Mouse (Mus musculus) mature B cell (primary cell): ENCODE data around the gene Ndufa10.

Source experiments
- in situ Hi-C: fragments of 300-500 bp; cut with MboI; formaldehyde crosslinking; loops from 2 replicates; pipeline ENCODE4 v1.14.3; 2019

Ndufa10 gene

DNA sequence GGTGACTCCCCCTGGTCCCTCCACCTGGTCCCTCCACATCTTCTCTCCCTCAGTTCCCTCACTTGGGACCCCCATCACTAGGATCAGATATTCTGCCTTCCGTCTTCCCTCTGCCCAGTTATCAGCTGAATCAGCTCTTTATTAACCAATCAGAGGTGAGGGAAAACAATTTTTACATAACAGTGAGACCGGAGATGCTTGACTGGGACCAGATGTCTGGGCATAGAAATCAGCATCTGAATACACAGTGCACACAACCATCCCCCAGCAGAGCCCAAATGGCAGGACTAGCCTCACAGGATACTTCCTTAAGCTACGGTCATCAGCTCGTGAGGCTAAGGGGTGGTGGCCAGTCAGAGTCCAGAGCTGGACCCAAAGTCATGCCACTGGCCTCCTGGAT lies 41.6 kb downstream of the Ndufa10 start:
- in situ Hi-C loops, result no loop called here

DNA sequence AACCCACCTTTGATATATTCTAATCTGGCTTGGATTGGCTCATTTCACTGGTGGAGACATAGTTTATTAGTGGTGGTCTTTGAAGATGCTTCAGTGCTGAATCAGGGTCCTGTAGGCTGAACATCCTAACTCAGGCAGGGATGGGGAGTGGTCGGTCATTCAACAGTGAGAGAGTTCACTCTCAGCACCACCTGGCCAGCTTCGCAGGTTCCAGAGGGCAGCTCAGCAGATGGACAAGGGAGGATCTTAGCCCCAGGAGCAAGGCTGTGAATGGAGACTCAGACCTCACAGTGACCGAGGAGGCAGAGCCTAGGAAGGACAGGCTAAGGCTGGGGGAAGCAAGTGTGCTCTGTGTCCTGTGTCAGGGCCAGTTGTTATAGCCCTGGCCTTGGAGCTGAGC lies 42.2 kb downstream of the Ndufa10 start:
- in situ Hi-C loops, result no loop called here

DNA sequence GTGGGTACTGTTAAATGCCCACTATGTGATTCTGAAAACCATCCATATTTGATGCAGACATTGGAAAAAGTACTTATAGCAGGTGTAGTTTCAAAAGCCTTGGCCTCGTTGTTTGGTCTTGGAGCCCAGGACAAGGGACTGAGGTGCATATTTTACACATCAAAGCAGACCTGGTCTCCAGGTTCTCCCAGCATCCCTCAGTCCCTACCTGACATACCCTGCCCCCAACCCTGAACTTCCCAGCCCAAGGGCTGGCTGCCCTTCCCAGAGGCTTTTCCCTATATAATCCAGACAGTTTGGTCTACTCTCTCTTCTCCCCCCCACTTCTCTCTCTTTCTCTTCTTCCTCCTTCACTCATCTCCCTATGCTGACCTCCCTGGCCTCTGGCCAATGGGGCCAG lies 42.7 kb downstream of the Ndufa10 start:
- in situ Hi-C loops, result no loop called here

DNA sequence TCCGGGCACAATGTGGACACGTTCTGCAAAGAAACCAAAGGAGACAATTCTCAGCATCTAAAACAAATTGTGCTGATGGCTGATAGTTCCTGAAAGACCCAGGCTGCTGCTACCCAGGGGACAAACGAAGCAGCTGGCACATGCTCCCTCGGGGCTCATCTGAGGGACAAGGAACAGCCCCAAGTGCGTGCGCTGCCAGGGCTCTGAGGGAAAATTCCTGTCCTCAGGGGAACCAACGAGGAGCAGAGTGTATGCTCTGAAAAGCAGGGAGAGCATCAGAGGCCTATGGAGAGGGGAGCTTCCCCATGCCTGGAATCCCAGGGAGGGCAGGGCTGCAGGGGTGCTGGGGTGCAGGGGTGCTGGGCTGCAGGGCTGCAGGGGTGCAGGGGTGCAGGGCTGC lies 48.9 kb downstream of the Ndufa10 start:
- in situ Hi-C loops, result no loop called here

DNA sequence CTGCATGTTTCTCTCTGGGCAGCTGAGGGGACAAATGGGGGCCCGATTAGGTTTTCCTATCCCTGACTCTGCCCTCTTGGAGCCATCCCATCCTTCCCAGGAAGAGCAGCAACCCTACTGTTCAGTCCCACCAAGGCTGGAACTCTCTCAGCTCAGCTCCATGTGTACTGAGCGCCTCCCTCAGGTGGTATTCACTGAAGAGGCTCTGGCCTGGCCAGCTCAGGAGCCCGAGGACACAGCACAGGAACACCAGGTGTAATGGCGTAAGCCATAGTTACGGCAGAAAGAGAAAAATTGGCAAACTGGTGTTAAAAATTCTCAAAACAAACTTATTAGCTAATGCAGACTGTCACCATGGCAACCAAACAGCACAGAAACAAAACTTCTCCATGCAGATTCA lies 68.5 kb downstream of the Ndufa10 start:
- in situ Hi-C loops, result no loop called here

DNA sequence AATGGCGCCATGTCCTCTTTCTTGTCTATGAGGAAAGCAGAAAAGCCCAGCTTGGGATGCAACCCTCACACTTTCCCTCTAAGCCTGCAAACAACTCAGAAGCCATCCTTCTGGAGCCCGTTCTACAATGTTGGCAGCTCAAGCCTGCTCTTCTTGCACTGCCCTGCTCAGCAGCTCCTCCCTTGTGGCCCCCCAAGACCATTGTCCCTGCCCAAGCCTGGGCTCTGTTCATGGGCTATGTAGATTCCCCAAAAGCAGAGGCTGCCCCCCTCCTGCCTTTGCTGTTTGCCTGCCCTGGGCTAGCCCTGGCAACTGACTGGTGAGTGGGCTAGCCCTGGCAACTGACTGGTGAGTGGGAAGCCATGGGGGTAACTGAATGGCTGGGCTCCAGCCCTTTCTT lies 73.1 kb downstream of the Ndufa10 start:
- in situ Hi-C loops, result no loop called here

DNA sequence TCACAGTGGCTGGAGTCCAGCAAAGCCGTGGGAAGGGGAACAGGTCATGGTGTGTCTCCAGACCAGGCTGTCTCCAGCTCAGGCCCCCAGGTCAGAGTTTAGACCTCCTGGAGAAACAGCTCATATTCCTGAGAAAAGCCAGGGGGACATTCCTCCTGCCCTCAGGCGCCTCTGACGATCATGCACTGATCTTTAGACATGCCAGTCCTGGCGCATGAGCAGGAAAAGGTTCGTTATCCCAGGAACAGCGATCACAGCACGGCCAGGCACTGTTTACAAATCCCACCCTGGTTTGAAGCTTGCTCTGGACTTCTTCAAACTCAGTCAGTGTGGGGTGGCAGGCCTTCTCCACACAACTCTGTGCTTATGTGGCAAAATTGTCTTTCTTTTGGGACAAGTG lies 75.1 kb downstream of the Ndufa10 start:
- in situ Hi-C loops, result no loop called here

DNA sequence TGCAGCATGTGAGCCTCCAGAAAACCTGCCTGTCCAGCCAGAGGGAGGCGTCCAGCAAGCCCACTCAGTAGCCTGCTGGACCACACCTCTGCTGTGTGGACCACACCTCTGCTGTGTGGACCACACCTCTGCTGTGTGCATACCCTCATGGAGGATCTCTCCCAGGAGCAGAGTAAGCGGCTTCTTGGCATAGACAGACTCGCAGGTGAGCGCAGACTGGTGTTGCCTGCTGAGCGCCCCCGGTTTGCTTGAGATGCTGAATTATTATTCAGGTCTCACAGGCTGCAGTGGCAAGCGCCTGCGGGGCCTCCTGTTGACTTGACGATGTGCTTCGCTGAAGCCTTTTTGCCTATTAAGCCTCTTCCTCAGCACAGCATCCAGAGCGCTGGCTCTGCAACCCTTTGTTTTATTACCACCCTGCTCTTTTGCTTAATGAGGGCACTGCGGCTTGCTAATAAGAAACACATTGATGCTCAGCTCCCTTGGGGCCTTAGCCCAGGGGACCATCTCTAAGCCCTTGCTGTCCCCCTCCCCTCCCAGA lies 76.1 kb downstream of the Ndufa10 start:
- in situ Hi-C loops, result no loop called here

DNA sequence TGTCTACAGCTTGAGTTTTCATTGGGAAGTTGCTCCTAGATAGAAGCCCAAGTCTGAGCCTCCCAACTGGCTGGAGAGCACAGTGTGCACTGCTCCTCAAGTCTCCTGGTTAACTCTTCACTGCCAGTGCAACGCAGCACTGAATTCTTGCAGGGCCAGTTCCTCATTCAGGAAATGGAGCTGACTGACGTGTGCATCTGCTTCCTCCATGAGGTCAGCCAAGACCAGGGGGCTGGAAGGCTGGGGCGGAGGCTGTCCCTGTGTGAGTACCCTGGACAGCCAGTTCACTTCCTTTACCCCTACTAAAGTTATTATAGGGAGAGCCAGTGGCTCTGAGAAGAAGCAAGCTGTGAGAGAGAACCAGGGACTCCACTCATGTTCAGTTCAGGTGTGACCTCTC lies 79.4 kb downstream of the Ndufa10 start:
- in situ Hi-C loops, result no loop called here

DNA sequence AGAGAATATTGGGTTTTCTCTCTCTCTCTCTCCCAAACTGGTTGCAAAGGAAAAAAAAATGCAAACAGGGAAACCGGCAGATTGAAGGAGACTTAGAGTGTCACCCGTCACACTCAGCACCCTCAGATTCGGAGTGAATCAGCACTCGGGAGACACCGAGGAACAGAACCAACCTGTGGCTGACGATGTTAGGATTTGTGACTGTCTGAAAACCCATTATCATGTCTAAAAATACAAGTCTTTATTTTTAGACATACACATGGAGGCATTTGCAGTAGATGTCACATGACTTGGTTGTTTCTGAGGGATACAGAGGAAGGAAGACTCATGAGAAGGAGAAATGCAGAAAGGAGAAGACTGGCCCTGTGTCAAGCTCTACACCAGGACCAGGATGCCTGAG lies 80.5 kb downstream of the Ndufa10 start:
- in situ Hi-C loops, result no loop called here
